Mouse (Mus musculus): ENCODE data around the gene Srsf4. TPM values are rescaled to one million over a fixed set of nuclear protein-coding genes. Genes with fewer than 3 reads are reported as not detected.

Gene Srsf4
- polyA plus RNA-seq, 2 experiments from 2014 or later: 10.8 to 12.2 TPM

DNA sequence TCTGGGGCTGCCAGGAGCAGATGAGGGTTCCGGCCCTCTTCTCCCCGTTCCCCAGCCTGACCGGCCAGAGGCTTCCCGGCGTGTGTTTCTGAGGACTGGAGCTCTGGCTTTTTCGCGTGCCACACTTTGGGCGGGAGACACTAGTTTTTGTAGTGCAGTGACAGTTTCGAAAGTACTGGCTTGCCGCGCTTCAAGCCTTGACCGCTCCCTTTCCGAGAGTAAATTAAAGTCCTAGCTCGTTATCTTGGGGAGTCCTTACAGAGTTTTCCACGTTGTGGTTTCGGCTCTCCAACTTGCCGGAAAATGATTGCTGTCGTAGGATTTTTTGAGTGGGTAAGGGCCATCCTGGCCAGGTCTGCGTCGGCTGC is 736 bp downstream of the Srsf4 start:
- no peak for ATAC-seq

- no peak for ATAC-seq
Measured at GRCm38 (mm10) chr4:131874567-131874966, 1.1 kb downstream of the Srsf4 start.

DNA sequence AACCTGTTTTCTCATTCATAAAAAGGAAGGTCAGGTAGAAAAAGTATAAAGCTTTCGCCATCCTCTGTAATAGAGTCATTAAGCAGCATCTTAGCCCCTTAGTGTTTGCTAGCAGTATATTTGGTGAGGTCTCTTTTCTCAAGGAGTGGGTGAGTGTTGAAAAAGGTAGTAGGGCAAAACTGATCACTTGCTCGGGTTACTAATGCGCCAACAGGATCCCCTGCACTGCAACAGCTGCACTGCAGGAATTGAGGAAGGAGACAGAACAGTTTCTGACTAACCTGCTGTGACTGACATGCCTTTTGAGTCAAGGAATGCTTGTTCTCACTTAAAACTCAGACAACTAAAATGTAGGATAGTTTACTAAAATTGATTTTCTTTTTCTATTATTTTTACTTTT is 1.8 kb downstream of the Srsf4 start:
- no peak for ATAC-seq

DNA sequence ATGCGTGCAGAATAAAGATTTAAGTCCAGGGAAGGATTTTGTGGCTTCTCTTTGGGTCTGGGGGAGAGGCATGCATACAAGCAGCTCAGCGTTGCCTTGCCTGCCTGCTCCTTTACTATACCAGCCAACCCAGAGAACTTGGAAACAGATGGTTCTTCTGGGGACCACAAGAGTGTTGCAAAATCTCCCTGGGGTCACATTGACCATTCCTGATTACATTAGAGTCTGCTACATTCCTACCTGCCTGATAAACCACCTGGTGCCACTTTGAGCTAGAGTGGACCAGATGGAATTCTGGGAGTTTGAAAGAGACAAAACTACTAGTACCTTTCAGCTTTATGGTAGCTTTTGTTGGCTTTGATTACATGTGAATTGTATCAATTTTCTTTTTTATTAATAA is 3.4 kb downstream of the Srsf4 start:
- ATAC-seq: no peak

- ATAC-seq: no peak
Measured at GRCm38 (mm10) chr4:131879692-131880091, 6.3 kb downstream of the Srsf4 start.

DNA sequence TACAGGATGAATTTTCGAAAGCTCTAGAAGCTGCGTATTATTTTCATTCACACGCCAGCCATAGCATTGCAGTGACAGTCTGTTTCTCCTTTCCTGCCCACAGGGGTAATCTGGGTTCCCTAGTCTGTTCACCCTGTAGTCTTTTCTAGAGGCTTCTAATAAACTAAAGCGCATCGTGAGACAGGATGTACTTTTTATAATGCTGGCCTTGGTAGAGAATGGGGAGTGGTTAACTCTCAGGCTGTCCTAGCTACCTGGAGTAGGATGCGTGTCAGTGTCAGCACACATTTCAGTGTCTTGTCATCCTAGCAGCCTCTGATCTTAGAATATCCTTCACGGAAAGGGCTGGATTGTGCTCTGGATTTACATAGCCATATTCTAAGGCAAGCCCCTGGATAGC is 7.9 kb downstream of the Srsf4 start:
- peak; percentile 69 for ATAC-seq

- no peak for ATAC-seq
Measured at GRCm38 (mm10) chr4:131883571-131883970, 10.2 kb downstream of the Srsf4 start.

DNA sequence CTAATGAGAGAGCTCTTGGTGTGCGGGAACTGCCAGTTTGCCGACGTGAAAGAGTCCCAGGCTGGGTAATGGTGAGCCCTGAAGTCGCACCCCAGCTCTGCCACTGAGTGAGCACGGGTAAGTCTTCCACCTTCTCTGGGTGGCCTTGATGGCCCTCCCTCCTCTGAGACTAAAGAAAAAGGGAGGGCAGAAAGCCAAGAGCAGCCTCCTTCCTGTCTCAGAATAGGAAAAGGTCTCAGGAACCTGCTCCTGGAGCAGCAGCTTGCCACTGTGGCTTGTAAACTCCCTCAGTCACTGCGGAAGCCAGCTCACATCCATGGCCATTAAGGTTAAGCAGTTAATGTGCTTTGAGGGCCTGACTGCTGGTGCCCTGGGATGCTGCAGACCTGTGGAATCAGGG is 12.0 kb downstream of the Srsf4 start:
- no peak for ATAC-seq

- ATAC-seq: no peak
Measured at GRCm38 (mm10) chr4:131888564-131888963, 15.1 kb downstream of the Srsf4 start.

GRCm38 (mm10) chr4:131890692-131891091 is 17.3 kb downstream of the Srsf4 start:
- ATAC-seq: no peak

GRCm38 (mm10) chr4:131897109-131897508 is 23.7 kb downstream of the Srsf4 start:
- ATAC-seq: no peak

DNA sequence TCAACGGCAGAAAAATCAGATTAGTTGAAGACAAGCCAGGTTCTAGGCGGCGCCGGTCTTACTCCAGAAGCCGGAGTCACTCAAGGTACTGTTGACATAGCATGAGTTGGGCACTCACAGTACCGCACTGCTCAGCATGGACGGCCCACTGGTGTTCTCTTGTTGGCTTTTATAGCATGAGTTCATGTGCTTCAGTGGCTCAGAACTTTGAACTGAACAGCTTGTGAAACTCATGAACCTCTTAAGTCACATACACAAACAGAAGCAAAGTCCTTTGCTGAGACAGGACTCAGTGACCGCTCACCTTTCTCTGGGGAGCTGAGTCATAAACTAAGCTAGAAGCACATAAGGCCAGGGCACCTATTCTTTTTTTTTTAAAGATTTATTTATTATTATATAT is 24.4 kb downstream of the Srsf4 start:
- no peak for ATAC-seq

DNA sequence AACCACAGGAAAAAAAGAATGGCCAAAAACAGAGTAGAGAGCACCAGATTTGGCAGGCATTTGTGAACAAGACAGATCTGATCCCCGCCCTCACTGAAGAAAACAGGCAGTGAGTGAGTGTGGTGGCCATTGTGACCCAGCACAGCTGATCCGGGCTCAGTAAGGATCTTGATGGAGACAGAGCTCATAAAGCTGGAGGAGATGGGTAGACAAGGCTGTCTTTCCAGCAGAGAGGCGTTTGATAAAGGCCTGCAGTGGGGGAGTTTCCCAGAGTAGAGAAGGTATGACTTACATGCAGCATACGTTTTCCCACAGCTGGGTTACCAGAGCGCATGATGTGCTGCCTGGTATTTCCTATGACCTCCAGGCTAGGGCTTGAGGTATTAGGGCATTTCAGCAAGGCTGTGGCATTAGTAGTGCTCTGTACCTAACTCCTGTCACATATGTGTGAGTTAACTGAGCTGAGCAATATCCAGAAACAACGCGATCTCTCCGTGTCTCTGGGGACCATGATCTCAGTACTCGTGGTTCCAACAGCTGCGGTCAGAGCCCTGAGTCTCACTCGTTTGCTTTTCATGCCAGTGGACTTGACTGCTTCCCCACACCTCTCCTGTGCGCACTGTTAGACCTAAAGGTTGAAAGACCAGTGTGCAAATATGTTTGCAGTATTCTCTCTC is 25.2 kb downstream of the Srsf4 start:
- ATAC-seq: no peak

GRCm38 (mm10) chr4:131899180-131899554 is 25.8 kb downstream of the Srsf4 start:
- no peak for ATAC-seq

GRCm38 (mm10) chr4:131901090-131901489 is 27.7 kb downstream of the Srsf4 start:
- ATAC-seq: peak; percentile 36

DNA sequence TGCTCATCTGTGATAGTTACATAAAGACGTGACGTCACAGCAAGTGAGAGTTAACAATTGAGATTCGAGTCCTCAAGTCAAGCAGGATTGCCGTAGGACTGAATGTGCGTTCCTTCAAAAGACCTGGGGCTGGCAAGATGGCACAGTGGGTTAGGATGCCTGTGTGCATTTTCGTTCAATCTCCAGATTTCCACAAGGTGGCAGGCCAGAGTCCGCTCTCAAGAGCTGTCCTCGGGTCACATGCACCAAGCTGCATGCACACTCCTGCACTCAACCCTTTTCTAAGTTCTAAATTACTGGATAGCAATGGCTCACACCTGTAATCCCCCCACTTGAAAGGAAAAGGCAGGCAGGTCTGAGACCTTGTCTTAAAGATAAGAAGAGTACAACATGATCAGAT is 31.1 kb downstream of the Srsf4 start:
- no peak for ATAC-seq

DNA sequence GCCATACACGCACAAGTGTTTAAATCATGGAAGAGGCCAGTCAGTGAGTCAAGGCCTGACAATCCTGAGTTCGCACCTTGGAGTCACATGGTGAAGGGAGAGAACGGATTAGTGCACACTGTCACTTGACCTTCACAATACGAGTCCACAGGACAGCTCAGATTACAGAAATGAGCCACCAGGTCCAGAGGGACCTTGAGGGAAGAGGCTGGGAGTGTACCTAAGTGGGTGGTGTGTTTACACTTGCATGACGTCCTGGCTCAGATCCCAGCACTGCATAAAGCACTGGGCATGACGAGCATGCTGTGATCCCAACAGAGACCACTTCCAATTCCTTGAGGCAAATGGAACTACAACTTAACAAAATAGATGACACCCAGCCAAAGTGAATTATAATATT is 33.0 kb downstream of the Srsf4 start:
- no peak for ATAC-seq

DNA sequence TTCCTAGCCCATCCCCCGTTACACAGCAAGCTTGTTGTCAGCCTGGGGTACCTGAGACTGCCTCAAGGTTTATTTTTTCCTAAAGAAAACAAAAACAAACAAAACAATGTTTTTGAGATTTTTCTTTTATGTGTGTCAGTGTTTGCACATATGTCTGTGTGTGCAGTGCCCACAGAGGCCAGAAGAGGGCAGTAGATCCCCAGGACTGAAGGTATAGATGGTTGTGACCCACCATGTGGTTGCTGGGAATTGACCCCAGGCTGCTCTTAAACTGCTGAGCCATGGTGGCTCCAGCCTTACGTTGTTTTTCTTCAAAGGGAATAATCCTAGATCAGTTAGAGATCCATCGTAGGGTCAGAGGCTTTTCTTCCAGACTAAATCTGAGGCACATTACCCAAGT is 34.5 kb downstream of the Srsf4 start:
- ATAC-seq: no peak

GRCm38 (mm10) chr4:131910237-131910994 is 37.0 kb downstream of the Srsf4 start:
- ATAC-seq: no peak

DNA sequence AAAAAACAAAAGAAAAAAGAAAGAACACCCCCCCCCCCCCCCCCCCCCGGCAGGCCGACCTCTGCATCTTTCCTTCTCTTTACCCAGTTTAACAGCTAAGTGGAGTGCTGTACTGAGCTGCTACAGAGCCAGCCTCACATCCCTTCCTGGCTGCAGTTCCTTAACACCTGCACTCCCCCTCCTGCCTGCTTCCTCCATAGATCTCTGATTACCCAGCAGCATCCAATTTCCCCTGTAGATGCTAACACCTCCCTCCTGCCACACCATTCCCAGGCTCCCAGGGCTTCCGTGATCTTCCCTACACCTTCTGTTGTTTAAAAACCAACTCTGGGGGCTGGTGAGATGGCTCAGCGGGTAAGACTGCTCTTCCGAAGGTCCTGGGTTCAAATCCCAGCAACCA is 38.1 kb downstream of the Srsf4 start:
- ATAC-seq: no peak

DNA sequence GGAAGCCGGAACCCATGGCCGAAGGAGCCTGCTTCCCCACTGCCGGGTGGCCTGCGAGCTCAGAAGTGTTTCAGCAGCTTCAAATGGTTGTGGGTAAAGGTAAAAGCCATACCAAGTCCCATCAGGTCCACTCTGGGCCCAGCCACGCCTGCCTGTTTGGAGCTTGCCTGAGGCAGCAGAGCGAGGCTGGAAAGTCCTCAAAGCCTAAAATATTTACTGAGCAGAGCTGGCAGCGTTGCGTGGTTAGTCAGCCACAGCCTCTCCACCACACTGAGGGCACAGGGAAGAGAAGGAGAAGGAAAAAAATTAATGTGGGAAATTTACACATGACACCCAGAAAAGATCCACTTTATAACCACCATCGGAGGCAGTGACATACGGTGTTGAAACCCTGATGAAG is 40.1 kb downstream of the Srsf4 start:
- ATAC-seq: no peak

GRCm38 (mm10) chr4:131914046-131914643 is 40.7 kb downstream of the Srsf4 start:
- ATAC-seq: no peak

- ATAC-seq: no peak
Measured at GRCm38 (mm10) chr4:131914891-131915469, 41.6 kb downstream of the Srsf4 start.

DNA sequence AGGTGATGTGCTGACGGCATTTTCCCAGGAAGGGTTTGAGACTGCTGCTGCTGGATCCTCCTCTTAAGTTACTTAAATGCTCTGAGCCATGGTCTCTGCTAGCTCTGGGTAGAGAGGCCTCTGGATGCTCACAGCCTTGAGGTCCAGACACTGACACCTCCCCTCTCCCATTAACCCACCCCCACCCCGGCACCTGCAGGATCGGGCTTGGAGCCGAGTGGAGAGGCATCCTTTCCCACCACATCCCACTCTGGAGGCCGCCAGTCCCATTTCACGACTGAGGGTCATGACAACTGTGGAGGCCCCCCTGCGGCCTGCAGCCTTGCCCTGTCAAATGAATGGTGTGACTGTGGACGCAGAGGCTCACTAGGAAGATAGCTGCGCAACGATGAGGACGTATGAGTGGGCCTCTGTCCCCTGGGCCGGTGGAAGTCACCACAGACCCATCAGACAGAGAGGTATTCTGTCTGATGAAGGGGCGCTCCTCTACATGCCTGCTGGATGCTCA is 42.5 kb downstream of the Srsf4 start:
- ATAC-seq: no peak

Data from activated CD4-positive, CD25-positive, alpha-beta regulatory T cell, adult 4 months (primary cell).